In genomic region chr6:29814616-29815015, GRCm38 (mm10) we compare ENCODE assay signal across 10 mouse cellular contexts. TPM values are rescaled to one million over a fixed set of nuclear protein-coding genes. Genes with fewer than 3 reads are reported as not detected.
DNase-seq lines count a peak whose midpoint lies in the region; ATAC-seq and TF ChIP-seq lines count a peak whose summit lies in the region.
"Had no signal": no experiment of that assay in that cellular context is flagged by ENCODE, and none has a peak within 500 bp of the region (broad histone marks: within the 10 kb centered on the region; RNA-seq: fewer than 3 reads in every experiment).

No protein-coding gene starts in this region.

- TF ChIP-seq CTCF in stomach, postnatal 0 days (IDR thresholded peaks at IDR 0.05; ENCODE audit: low read depth), result no peak

- TF ChIP-seq EP300 in stomach, postnatal 0 days (optimal IDR thresholded peaks at IDR 0.05), result no peak

- H3K9me3 ChIP-seq in heart, embryonic 11.5 days (replicated peaks; ENCODE audit: control insufficient read depth, low read length), result no peaks in the 10 kb centered on the region
- no peaks in the 10 kb centered on the region for H3K9me3 ChIP-seq in forebrain, embryonic 16.5 days (ENCODE audit: control insufficient read depth, low read length)
- H3K9me3 ChIP-seq in stomach, postnatal 0 days (ENCODE audit: control insufficient read depth, low read length), result no peaks in the 10 kb centered on the region
- H3K9me3 ChIP-seq: embryonic facial prominence, embryonic 15.5 days; limb, embryonic 13.5 days had no signal

- no peaks in the 10 kb centered on the region for H3K27me3 ChIP-seq in heart, embryonic 11.5 days (ENCODE audit: control insufficient read depth, insufficient read depth, low read length)
- H3K27me3 ChIP-seq in forebrain, embryonic 16.5 days (replicated peaks; ENCODE audit: control insufficient read depth, insufficient read depth, low read length), result no peaks in the 10 kb centered on the region
- H3K27me3 ChIP-seq in stomach, postnatal 0 days (ENCODE audit: control insufficient read depth, insufficient read depth, low read length), result no peaks in the 10 kb centered on the region
- H3K27me3 ChIP-seq: embryonic facial prominence, embryonic 15.5 days; limb, embryonic 13.5 days had no signal

- H3K4me1 ChIP-seq in heart, embryonic 11.5 days (ENCODE audit: control insufficient read depth, insufficient read depth, low read length), result no peaks in the 10 kb centered on the region
- peaks cover 14% of the 10 kb centered on the region for H3K4me1 ChIP-seq in forebrain, embryonic 16.5 days (replicated peaks; ENCODE audit: control insufficient read depth, insufficient read depth, low read length)
- no peaks in the 10 kb centered on the region for H3K4me1 ChIP-seq in stomach, postnatal 0 days (replicated peaks; ENCODE audit: control insufficient read depth, insufficient read depth)
- H3K4me1 ChIP-seq: embryonic facial prominence, embryonic 15.5 days had no signal

- intact Hi-C loops in heart, postnatal 10 days (cut with DNase I), result loop anchor here (5.0 kb wide), 1 partner anchor 42 kb away; no protein-coding TSS in a partner anchor
- intact Hi-C loops in left cerebral cortex, postnatal 4 days (cut with DNase I), result loop anchor here (5.0 to 10.0 kb wide), 2 partner anchors 50 to 107 kb away; partner anchors contain the start of gene Ahcyl2

- ATAC-seq in heart, embryonic 11.5 days (replicated peaks; ENCODE audit: insufficient number of reproducible peaks, low FRiP score, low TSS enrichment), result no peak
- ATAC-seq in forebrain, embryonic 16.5 days, result peak; percentile 63; the same call in 1 of the 2 replicates
- ATAC-seq in megakaryocyte-erythroid progenitor cell, adult 5-6 weeks (replicated peaks; ENCODE audit: low FRiP score, low TSS enrichment, poor library complexity, severe bottlenecking), result no peak
- ATAC-seq in stomach, postnatal 0 days (ENCODE audit: low FRiP score, low TSS enrichment), result no peak

- peak; percentile 20 to 22 for DNase-seq in heart, postnatal 10 days
- peak; percentile 47 for DNase-seq in brain, embryonic 18.5 days (ENCODE audit: low read depth, low spot score)
- peak; percentile 3 for DNase-seq in left cerebral cortex, postnatal 4 days
- no peak for DNase-seq in urinary bladder, postnatal 14 days (ENCODE audit: low spot score)
- no peak for DNase-seq in stomach, postnatal 0 days (ENCODE audit: low spot score)

- H3K4me2 ChIP-seq in heart, embryonic 11.5 days, result no peak overlapping the region
- H3K4me2 ChIP-seq in forebrain, embryonic 16.5 days (ENCODE audit: low read length), result no peak overlapping the region
- H3K4me2 ChIP-seq in stomach, postnatal 0 days (replicated peaks; ENCODE audit: low read depth), result no peak overlapping the region
- H3K4me2 ChIP-seq: embryonic facial prominence, embryonic 15.5 days; limb, embryonic 13.5 days had no signal

- WGBS in heart, embryonic 11.5 days (ENCODE audit: insufficient replicate concordance), result 61% methylated on average over 2 of the region's 2 CpGs
- WGBS in forebrain, embryonic 16.5 days, result 0% methylated on average over 2 of the region's 2 CpGs
- WGBS in stomach, postnatal 0 days, result 25% methylated on average over 2 of the region's 2 CpGs

- no peaks in the 10 kb centered on the region for H3K36me3 ChIP-seq in heart, embryonic 11.5 days (ENCODE audit: control insufficient read depth, insufficient read depth, low read length)
- no peaks in the 10 kb centered on the region for H3K36me3 ChIP-seq in forebrain, embryonic 16.5 days (ENCODE audit: control insufficient read depth, insufficient read depth)
- H3K36me3 ChIP-seq in stomach, postnatal 0 days (ENCODE audit: control insufficient read depth, insufficient read depth, low read length), result no peaks in the 10 kb centered on the region
- H3K36me3 ChIP-seq: embryonic facial prominence, embryonic 15.5 days; limb, embryonic 13.5 days had no signal

- H3K9ac ChIP-seq in heart, embryonic 11.5 days (ENCODE audit: low read depth, low read length), result no peak overlapping the region
- H3K9ac ChIP-seq in forebrain, embryonic 16.5 days (replicated peaks; ENCODE audit: low read depth, low read length), result no peak overlapping the region
- no peak overlapping the region for H3K9ac ChIP-seq in stomach, postnatal 0 days (ENCODE audit: low read length)
- H3K9ac ChIP-seq: embryonic facial prominence, embryonic 15.5 days; limb, embryonic 13.5 days had no signal

- no peak overlapping the region for H3K27ac ChIP-seq in heart, embryonic 11.5 days (ENCODE audit: low read depth, low read length)
- peak overlapping the region; percentile 45 for H3K27ac ChIP-seq in forebrain, embryonic 16.5 days (ENCODE audit: low read length)
- H3K27ac ChIP-seq in stomach, postnatal 0 days (replicated peaks), result no peak overlapping the region
- H3K27ac ChIP-seq: embryonic facial prominence, embryonic 15.5 days; limb, embryonic 13.5 days had no signal

- H3K4me3 ChIP-seq in heart, embryonic 11.5 days (ENCODE audit: low read depth, low read length), result no peak overlapping the region
- no peak overlapping the region for H3K4me3 ChIP-seq in forebrain, embryonic 16.5 days (replicated peaks; ENCODE audit: low read length)
- H3K4me3 ChIP-seq in stomach, postnatal 0 days (ENCODE audit: low read depth, low read length), result no peak overlapping the region
- H3K4me3 ChIP-seq: embryonic facial prominence, embryonic 15.5 days; limb, embryonic 13.5 days had no signal

RNA-seq across cellular contexts. Expression of gene Ahcyl2, which starts 46.8 kb away (rescaled TPM):
- total RNA-seq in heart, postnatal 10 days (2021), result 10 to 100 TPM; 14.9 to 18.0 TPM
- 9.9 and 11.6 TPM in 2 replicates for polyA plus RNA-seq in heart, embryonic 11.5 days (2014; fragmentation: Nextera tagmentation; extraction: Ambion mirVana)
- polyA plus RNA-seq in forebrain, embryonic 16.5 days (2015; fragmentation: Nextera tagmentation; extraction: Ambion mirVana), result 11.2 and 17.0 TPM in 2 replicates
- total RNA-seq in left cerebral cortex, postnatal 4 days (2021), result 10 to 100 TPM; 51.3 to 54.1 TPM
- 19.6 and 24.8 TPM in 2 replicates for total RNA-seq in megakaryocyte-erythroid progenitor cell, adult 5-6 weeks (2014; fragmentation: Nextera tagmentation)
- 29.7 and 74.5 TPM in 2 replicates for total RNA-seq in megakaryocyte-erythroid progenitor cell, adult 5-6 weeks (2017)
- polyA plus RNA-seq in stomach, postnatal 0 days (2015; fragmentation: Nextera tagmentation; extraction: Ambion mirVana), result 51.9 and 54.6 TPM in 2 replicates

Comparison
In these comparisons a context has a peak if more than half of its experiments do, and no peak if none do; other contexts are left out.
1. DNase-seq: peak in heart, postnatal 10 days (2 of 2), brain, embryonic 18.5 days (single experiment) and left cerebral cortex, postnatal 4 days (single experiment); none in urinary bladder, postnatal 14 days (single experiment) and stomach, postnatal 0 days (single experiment).